Mouse (Mus musculus): Measurements from ENCODE around the gene Mical2. TPM values are rescaled to one million over a fixed set of nuclear protein-coding genes. Genes with fewer than 3 reads are reported as not detected.

The Mical2 gene
- total and polyA plus RNA-seq, 3 experiments: not detected

DNA sequence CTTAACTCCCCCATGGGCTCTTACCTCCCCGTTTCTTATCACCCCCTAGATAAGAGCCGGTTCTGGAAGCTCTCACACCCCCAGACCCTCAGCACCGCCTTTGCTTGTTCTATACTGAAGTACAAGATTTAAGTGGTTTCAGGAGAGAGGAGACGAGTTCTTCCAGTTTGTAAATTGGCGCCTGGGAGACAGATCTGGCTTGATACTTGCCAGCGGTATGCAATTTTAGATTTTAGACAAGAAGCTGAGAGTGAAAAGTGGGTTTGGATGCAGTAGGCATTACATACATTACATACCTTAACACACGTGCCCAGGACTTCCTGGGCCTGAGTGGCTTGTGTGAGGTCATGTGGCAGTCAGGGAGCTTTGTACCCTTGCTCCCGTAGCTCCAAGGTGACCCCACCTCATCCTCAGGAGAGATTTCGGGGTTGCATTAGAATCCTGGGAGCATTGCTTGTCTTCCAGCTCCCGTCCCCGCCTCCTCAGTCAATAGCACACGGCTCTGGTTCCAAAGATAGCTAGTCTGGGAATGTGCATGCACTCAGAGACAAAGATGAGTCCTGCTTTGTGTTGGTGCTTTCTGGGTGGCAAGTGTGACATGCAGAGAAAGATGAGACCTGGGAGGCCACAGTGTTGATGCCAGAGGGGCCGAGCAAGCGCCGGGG, 43.2 kb downstream of the Mical2 start:
- H3K9me3 ChIP-seq (replicated peaks; ENCODE audit: insufficient read depth, low read length): no peaks in the 10 kb centered on the region
- H3K36me3 ChIP-seq (ENCODE audit: control insufficient read depth in 1 of 2, insufficient read depth in 2 of 2, low read length in 2 of 2): no peaks in the 10 kb centered on the region
- TF ChIP-seq POLR2A (IDR thresholded peaks at IDR 0.05; ENCODE audit: control insufficient read depth in 1 of 2, insufficient read depth in 1 of 2, low read depth in 1 of 2, low read length in 2 of 2, poor library complexity in 1 of 2) (no peak), UBTF (IDR thresholded peaks at IDR 0.05; ENCODE audit: borderline replicate concordance, insufficient read depth, low read depth, low read length) (no peak), SIN3A (IDR thresholded peaks at IDR 0.05; ENCODE audit: low read length) (no peak), ZNF384 (IDR thresholded peaks at IDR 0.05; ENCODE audit: low read depth, low read length) (no peak), TAL1 (IDR thresholded peaks at IDR 0.05; ENCODE audit: low read length) (no peak), CHD1 (IDR thresholded peaks at IDR 0.05; ENCODE audit: low read depth, low read length) (no peak), GATA1 (IDR thresholded peaks at IDR 0.05; ENCODE audit: low read depth, low read length) (no peak), BHLHE40 (IDR thresholded peaks at IDR 0.05; ENCODE audit: borderline replicate concordance, low read depth, low read length) (no peak)
- no peak overlapping the region for H3K27ac ChIP-seq (ENCODE audit: control insufficient read depth, low read depth, low read length)
- DNase-seq (ENCODE audit: low read depth, low spot score): no peak
- no peaks in the 10 kb centered on the region for H3K27me3 ChIP-seq (ENCODE audit: control insufficient read depth in 1 of 2, insufficient read depth in 2 of 2, low read length in 2 of 2)
- no peaks in the 10 kb centered on the region for H3K79me2 ChIP-seq (ENCODE audit: control insufficient read depth, insufficient read depth, low read length, poor library complexity)
- H3K9ac ChIP-seq (ENCODE audit: control insufficient read depth, low read depth, low read length, poor library complexity, severe bottlenecking): no peak overlapping the region
- no peak overlapping the region for H3K4me3 ChIP-seq (ENCODE audit: control insufficient read depth in 1 of 2, insufficient read depth in 1 of 2, low read depth in 2 of 2, low read length in 2 of 2)
- no peaks in the 10 kb centered on the region for H3K4me1 ChIP-seq (ENCODE audit: control insufficient read depth in 1 of 2, insufficient read depth in 2 of 2, low read length in 2 of 2)

DNA sequence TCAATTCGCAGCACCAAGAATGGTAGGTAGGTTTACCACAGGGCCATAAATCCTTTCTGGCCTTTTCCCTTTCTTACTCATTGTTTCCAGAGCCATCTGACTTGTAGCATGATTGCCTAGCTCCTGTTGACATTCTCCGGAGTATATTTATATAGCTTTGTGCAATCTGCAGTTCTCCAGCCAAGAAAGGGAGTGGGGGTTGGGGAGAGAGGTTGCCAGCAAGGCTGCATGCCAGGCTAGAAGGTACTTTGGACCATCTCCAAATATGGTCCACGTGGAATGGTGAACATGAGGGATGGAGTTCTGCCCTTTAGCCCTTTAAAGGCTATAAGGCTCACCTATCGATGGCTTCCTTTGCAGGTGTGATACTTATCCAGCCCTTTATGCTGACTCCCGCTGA, 45.2 kb downstream of the Mical2 start:
- no peak overlapping the region for H3K27ac ChIP-seq (ENCODE audit: control insufficient read depth, low read depth, low read length)
- H3K27me3 ChIP-seq (ENCODE audit: control insufficient read depth in 1 of 2, insufficient read depth in 2 of 2, low read length in 2 of 2): no peaks in the 10 kb centered on the region
- no peaks in the 10 kb centered on the region for H3K36me3 ChIP-seq (ENCODE audit: control insufficient read depth in 1 of 2, insufficient read depth in 2 of 2, low read length in 2 of 2)
- no peaks in the 10 kb centered on the region for H3K4me1 ChIP-seq (ENCODE audit: control insufficient read depth in 1 of 2, insufficient read depth in 2 of 2, low read length in 2 of 2)
- H3K9me3 ChIP-seq (replicated peaks; ENCODE audit: insufficient read depth, low read length): no peaks in the 10 kb centered on the region
- H3K79me2 ChIP-seq (ENCODE audit: control insufficient read depth, insufficient read depth, low read length, poor library complexity): no peaks in the 10 kb centered on the region
- DNase-seq (ENCODE audit: low read depth, low spot score): no peak
- H3K4me3 ChIP-seq (ENCODE audit: control insufficient read depth in 1 of 2, insufficient read depth in 1 of 2, low read depth in 2 of 2, low read length in 2 of 2): no peak overlapping the region
- TF ChIP-seq GATA1 (IDR thresholded peaks at IDR 0.05; ENCODE audit: low read depth, low read length) (no peak), POLR2AphosphoS2 (IDR thresholded peaks at IDR 0.05; ENCODE audit: low read length) (no peak), TBP (IDR thresholded peaks at IDR 0.05; ENCODE audit: low read depth, low read length) (no peak)
- H3K9ac ChIP-seq (ENCODE audit: control insufficient read depth, low read depth, low read length, poor library complexity, severe bottlenecking): no peak overlapping the region

DNA sequence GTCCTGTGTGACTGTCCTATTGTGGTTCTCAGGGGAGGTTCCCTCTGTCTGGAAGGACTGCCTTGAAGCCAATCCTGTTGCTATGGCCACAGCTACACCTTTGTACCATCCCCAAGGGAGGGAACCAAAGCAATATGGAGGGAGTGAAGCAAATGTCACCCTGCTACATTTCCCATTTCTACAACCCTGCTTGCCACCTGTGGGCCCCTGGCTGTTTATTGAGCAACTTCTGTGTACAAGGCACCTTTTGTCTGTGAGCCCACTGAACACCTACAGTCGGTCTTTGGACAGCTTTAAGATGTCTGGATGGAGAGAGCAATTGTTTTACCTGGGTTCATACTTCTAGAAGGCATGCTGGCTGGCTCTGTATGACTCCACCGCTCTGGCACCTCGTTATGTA, 46.0 kb downstream of the Mical2 start:
- no peak for TF ChIP-seq GATA1 (IDR thresholded peaks at IDR 0.05; ENCODE audit: low read depth, low read length)
- TF ChIP-seq CHD2 (IDR thresholded peaks at IDR 0.05; ENCODE audit: low read length): no peak
- no peak for TF ChIP-seq MYB (IDR thresholded peaks at IDR 0.05; ENCODE audit: low read depth, low read length)
- no peak for TF ChIP-seq MXI1 (IDR thresholded peaks at IDR 0.05; ENCODE audit: low read depth, low read length)
- TF ChIP-seq TAL1 (IDR thresholded peaks at IDR 0.05; ENCODE audit: low read length): no peak
- no peak for TF ChIP-seq MAFK (IDR thresholded peaks at IDR 0.05; ENCODE audit: borderline replicate concordance, low read depth, low read length)
- TF ChIP-seq SMC3 (IDR thresholded peaks at IDR 0.05; ENCODE audit: low read depth, low read length): no peak
- no peak for TF ChIP-seq UBTF (IDR thresholded peaks at IDR 0.05; ENCODE audit: borderline replicate concordance, insufficient read depth, low read depth, low read length)
- TF ChIP-seq MAX (IDR thresholded peaks at IDR 0.05; ENCODE audit: low read length): no peak
- no peak for TF ChIP-seq MAZ (IDR thresholded peaks at IDR 0.05; ENCODE audit: low read depth, low read length)
- TF ChIP-seq RAD21 (IDR thresholded peaks at IDR 0.05; ENCODE audit: low read depth, low read length): no peak
- no peak for TF ChIP-seq TCF12 (IDR thresholded peaks at IDR 0.05; ENCODE audit: low read depth, low read length)
- no peak for TF ChIP-seq MEF2A (IDR thresholded peaks at IDR 0.05; ENCODE audit: extremely low read depth, insufficient replicate concordance, low read depth, low read length, poor library complexity, severe bottlenecking)
- no peak for TF ChIP-seq GABPA (IDR thresholded peaks at IDR 0.05; ENCODE audit: low read depth, low read length)
- no peak for TF ChIP-seq SIN3A (IDR thresholded peaks at IDR 0.05; ENCODE audit: low read length)
- no peaks in the 10 kb centered on the region for H3K9me3 ChIP-seq (replicated peaks; ENCODE audit: insufficient read depth, low read length)
- no peaks in the 10 kb centered on the region for H3K79me2 ChIP-seq (ENCODE audit: control insufficient read depth, insufficient read depth, low read length, poor library complexity)
- H3K27me3 ChIP-seq (ENCODE audit: control insufficient read depth in 1 of 2, insufficient read depth in 2 of 2, low read length in 2 of 2): no peaks in the 10 kb centered on the region
- no peaks in the 10 kb centered on the region for H3K4me1 ChIP-seq (ENCODE audit: control insufficient read depth in 1 of 2, insufficient read depth in 2 of 2, low read length in 2 of 2)
- no peak overlapping the region for H3K4me3 ChIP-seq (ENCODE audit: control insufficient read depth in 1 of 2, insufficient read depth in 1 of 2, low read depth in 2 of 2, low read length in 2 of 2)
- DNase-seq (ENCODE audit: low read depth, low spot score): no peak
- H3K9ac ChIP-seq (ENCODE audit: control insufficient read depth, low read depth, low read length, poor library complexity, severe bottlenecking): no peak overlapping the region
- H3K27ac ChIP-seq (ENCODE audit: control insufficient read depth, low read depth, low read length): no peak overlapping the region
- no peaks in the 10 kb centered on the region for H3K36me3 ChIP-seq (ENCODE audit: control insufficient read depth in 1 of 2, insufficient read depth in 2 of 2, low read length in 2 of 2)
